Mouse (Mus musculus) neural tube, embryonic 12.5 days (tissue): ENCODE results near the gene Ufsp1. TPM values are rescaled to one million over a fixed set of nuclear protein-coding genes. Genes with fewer than 3 reads are reported as not detected.

Experiments
- ATAC-seq: fragments of 200-750 bp; cut with Nextera tagmentation; 2 replicates; pipeline ENCODE4 v1.8.0; 2017; ENCODE audit warnings: low read depth, mild to moderate bottlenecking, moderate TSS enrichment, moderate library complexity; ENCODE audit not compliant: low FRiP score
- H3K27ac ChIP-seq: fragments of 300-500 bp; sonication (generic); 2 replicates; pipeline ENCODE4 v1.5.1; 2016
- H3K27me3 ChIP-seq: fragments of 300-500 bp; sonication (generic); replicated peaks from 2 replicates; pipeline ENCODE4 v1.6.1; 2016; ENCODE audit warnings: mild to moderate bottlenecking
- H3K36me3 ChIP-seq: fragments of 300-500 bp; sonication (generic); 2 replicates; pipeline ENCODE4 v1.6.1; 2016; ENCODE audit warnings: mild to moderate bottlenecking
- H3K4me1 ChIP-seq: fragments of 300-500 bp; sonication (generic); 2 replicates; pipeline ENCODE4 v1.6.1; 2016
- H3K4me2 ChIP-seq: fragments of 300-500 bp; sonication (generic); replicated peaks from 2 replicates; pipeline ENCODE4 v1.6.1; 2016; ENCODE audit warnings: mild to moderate bottlenecking
- H3K4me3 ChIP-seq: fragments of 300-500 bp; sonication (generic); 2 replicates; pipeline ENCODE4 v1.5.1; 2016
- H3K9ac ChIP-seq: fragments of 300-500 bp; sonication (generic); 2 replicates; pipeline ENCODE4 v1.6.1; 2016; ENCODE audit warnings: mild to moderate bottlenecking
- H3K9me3 ChIP-seq: fragments of 300-500 bp; sonication (generic); 2 replicates; pipeline ENCODE4 v1.6.1; 2016; ENCODE audit warnings: mild to moderate bottlenecking
- WGBS: fragments of 180-500 bp; shearing (Covaris S2); methylation state at CpG from one replicate; pipeline ENCODE4 v1.1.7; 2016; 5-methylcytosine and 5-hydroxymethylcytosine counted together
- polyA plus RNA-seq: library from polyadenylated mRNA; unstranded; fragments of >200 nt; fragmentation: Nextera tagmentation; extraction: Ambion mirVana; gene quantifications from 2 replicates; pipeline ENCODE4 v1.2.1, GENCODE M21; 2016

Ufsp1 gene
- polyA plus RNA-seq, 1 experiment from 2014 or later: 11.4 TPM

- no peak for ATAC-seq
Measured at GRCm38 (mm10) chr5:137301253-137301652, 6.8 kb downstream of the Ufsp1 start.

DNA sequence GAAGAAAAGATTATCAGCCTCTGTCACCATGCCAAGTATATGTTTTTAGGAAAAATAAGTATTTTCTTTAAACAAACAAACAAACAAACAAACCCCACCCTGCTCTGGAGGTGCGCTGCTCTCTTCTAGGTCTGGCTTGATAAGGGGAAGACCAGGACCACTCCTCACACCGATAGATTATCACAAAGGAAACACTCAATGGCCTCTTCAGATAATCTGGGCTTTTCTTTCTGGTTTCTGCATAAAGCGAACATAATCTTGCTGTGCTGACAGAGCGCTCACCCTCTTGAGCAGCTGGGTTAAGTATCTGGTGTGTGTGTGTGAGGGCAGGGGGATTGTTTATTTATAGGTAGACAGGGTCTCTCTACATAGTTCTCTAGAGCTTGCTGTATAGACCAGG, 9.2 kb downstream of the Ufsp1 start:
- no peak for ATAC-seq
- peaks cover 24% of the 10 kb centered on the region for H3K4me1 ChIP-seq
- whole genome bisulfite sequencing: 92% methylated on average over 4 of the region's 4 CpGs
- no peak overlapping the region for H3K27ac ChIP-seq
- H3K27me3 ChIP-seq: no peaks in the 10 kb centered on the region
- H3K9me3 ChIP-seq: no peaks in the 10 kb centered on the region
- peaks cover 53% of the 10 kb centered on the region for H3K36me3 ChIP-seq
- no peak overlapping the region for H3K9ac ChIP-seq
- no peak overlapping the region for H3K4me2 ChIP-seq
- no peak overlapping the region for H3K4me3 ChIP-seq

More at GRCm38 (mm10) chr5:137301253-137301652, 6.8 kb downstream of the Ufsp1 start:
- WGBS: 77% methylated on average over 21 of the region's 21 CpGs
- peaks cover 23% of the 10 kb centered on the region for H3K4me1 ChIP-seq
- H3K27me3 ChIP-seq: no peaks in the 10 kb centered on the region
- H3K4me2 ChIP-seq: no peak overlapping the region
- no peak overlapping the region for H3K27ac ChIP-seq
- H3K36me3 ChIP-seq: peaks cover 76% of the 10 kb centered on the region
- H3K9ac ChIP-seq: no peak overlapping the region
- no peaks in the 10 kb centered on the region for H3K9me3 ChIP-seq
- H3K4me3 ChIP-seq: no peak overlapping the region

DNA sequence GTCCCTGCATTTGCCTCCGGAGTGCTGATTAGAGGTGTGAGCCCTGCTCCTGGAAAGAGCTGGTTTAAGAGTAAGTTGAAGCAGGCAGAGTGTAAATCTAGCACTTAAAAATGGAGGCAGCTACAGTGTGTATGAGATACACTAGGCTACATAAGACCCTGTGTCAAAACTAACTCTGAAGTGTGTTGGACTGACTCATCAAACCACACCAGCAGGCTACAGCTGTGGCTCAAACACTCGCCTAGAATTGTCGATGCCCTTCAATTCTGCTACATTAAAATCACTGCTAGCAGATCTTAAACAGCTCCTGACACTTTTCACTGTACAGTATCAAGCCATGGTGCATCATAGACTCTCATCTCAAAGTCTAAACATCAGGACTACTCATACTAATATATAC, 9.7 kb downstream of the Ufsp1 start:
- Histone ChIP-seq H3K4me1 (peaks cover 24% of the 10 kb centered on the region), H3K36me3 (peaks cover 53% of the 10 kb centered on the region), H3K27me3 (no peaks in the 10 kb centered on the region), H3K4me3 (no peak overlapping the region), H3K9ac (no peak overlapping the region), H3K27ac (no peak overlapping the region), H3K4me2 (peak overlapping the region; percentile 75), H3K9me3 (no peaks in the 10 kb centered on the region)
- WGBS: 80% methylated on average over 3 of the region's 3 CpGs
- no peak for ATAC-seq

- Histone ChIP-seq H3K9ac (peak overlapping the region; percentile 40; the same call in 1 of the 2 replicates), H3K27me3 (no peaks in the 10 kb centered on the region), H3K27ac (no peak overlapping the region), H3K4me1 (peaks cover 24% of the 10 kb centered on the region), H3K9me3 (no peaks in the 10 kb centered on the region), H3K4me3 (peak overlapping the region; percentile 66), H3K4me2 (peak overlapping the region; percentile 75), H3K36me3 (peaks cover 53% of the 10 kb centered on the region)
- WGBS: 19% methylated on average over 4 of the region's 4 CpGs
- no peak for ATAC-seq
Measured at GRCm38 (mm10) chr5:137304816-137305215, 10.4 kb downstream of the Ufsp1 start.

DNA sequence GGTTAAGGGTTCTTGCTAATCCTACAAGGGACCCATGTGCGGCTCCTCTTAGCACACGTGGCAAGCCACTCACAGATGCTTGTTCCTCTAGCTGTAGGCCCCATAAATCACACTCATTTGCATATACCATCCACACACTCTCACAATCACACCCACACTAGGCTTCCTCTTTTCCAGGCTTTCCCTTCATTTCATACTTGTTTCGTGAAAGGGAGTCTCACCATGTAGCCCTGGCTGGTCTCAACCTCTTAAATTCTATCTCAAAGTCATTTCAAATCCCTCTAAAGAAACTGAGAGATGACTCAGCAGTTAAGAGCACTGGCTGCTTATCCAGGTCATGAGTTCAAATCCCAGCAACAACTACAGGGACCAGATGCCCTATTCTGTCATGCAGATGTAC, 11.4 kb downstream of the Ufsp1 start:
- Histone ChIP-seq H3K4me2 (peak overlapping the region; percentile 75), H3K9ac (peak overlapping the region; percentile 81; the same call in 1 of the 2 replicates), H3K27me3 (no peaks in the 10 kb centered on the region), H3K4me3 (peak overlapping the region; percentile 66), H3K4me1 (peaks cover 24% of the 10 kb centered on the region), H3K36me3 (peaks cover 52% of the 10 kb centered on the region), H3K9me3 (no peaks in the 10 kb centered on the region), H3K27ac (no peak overlapping the region)
- ATAC-seq: no peak
- 27% methylated on average over 3 of the region's 3 CpGs for WGBS

DNA sequence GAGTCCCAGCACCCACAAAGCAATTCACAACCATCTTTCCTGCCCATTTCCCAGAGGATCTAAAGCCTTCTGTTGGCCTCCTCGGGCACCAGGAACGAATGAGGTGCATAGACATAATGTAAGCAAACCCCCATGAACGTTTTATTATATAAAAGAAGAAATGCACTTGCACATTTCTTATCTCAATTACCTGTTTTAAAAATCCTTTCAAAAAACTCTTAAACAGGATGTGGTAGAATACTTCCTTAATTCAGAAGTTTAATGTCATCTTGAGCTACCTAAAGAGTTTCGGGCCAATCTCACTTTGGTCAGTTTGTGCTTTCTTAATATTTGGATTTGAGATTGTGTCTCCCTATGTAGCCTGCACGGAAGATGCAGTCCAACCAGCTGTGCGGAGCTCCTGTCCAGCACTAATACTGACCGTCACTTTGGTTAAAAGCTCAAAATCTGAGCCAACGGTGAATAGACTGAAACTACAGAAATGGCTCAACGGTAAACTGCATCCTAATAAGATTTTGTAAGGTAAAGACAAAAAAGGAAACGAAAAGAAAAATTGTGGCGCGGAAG, 12.1 kb downstream of the Ufsp1 start:
- Histone ChIP-seq H3K27ac (peak overlapping the region; percentile 87; the same call in 1 of the 2 replicates), H3K4me1 (peaks cover 24% of the 10 kb centered on the region), H3K4me2 (peak overlapping the region; percentile 75), H3K9me3 (no peaks in the 10 kb centered on the region), H3K9ac (peak overlapping the region; percentile 81), H3K36me3 (peaks cover 46% of the 10 kb centered on the region), H3K27me3 (no peaks in the 10 kb centered on the region), H3K4me3 (peak overlapping the region; percentile 66)
- whole genome bisulfite sequencing: 16% methylated on average over 12 of the region's 12 CpGs
- no peak for ATAC-seq

DNA sequence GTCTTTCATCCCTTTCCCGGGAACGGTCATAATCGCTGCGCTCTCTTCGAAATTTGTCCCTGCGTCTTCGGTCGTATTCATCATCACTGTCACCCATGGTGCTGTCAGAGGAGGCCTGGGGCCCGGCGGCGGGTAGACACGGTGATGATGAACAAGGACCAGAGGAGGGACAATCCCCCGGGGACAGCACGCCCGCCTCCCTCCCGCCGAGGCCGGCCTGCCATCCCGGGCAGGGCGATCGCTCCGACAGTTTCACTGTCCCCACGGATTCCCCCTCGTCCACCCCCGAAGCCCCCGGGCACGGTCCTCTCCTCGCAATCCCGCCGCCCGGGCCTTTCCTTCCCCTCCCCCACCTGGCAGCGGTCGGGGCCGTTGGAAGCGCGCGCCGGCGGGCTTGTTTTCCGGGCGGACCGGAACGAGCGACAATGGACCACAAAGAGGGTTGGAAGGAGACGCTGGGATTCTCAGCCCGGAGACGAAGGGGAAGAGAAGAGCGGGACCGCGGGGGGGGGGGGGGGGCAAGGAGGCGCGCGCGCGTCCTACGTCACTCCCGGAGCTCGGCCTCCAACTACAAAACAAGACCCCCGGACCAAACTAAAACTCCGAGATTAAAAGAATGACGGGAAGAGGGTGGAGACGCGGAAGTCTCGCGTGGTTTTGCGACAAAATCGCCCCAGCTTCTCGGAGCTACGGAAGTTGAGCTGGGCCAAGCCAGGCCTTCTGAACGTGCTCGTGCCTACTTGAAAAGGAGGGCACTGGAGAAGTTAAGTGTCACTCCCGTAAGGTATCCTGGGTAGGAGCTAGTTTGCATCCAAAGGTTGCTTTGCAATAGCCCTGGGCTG, 12.9 kb downstream of the Ufsp1 start, which contains the start of gene Srrt:
Gene Srrt (minus strand): TSS at position 604 of the 842 bp plus-strand sequence.
- Histone ChIP-seq H3K4me3 (peak within 1 kb of the TSS; percentile 66), H3K4me1 (peaks cover 24% of the 10 kb centered on the region), H3K27ac (peak within 1 kb of the TSS; percentile 87), H3K9ac (peak within 1 kb of the TSS; percentile 81), H3K36me3 (peaks cover 41% of the 10 kb centered on the region), H3K4me2 (peak within 1 kb of the TSS; percentile 75), H3K27me3 (no peaks in the 10 kb centered on the region), H3K9me3 (no peaks in the 10 kb centered on the region)
- ATAC-seq: peak; percentile 89
- WGBS: under 1% methylated on average over 62 of the region's 72 CpGs

GRCm38 (mm10) chr5:137308356-137308755, 13.9 kb downstream of the Ufsp1 start:
- Histone ChIP-seq H3K4me2 (peak overlapping the region; percentile 75), H3K27ac (peak overlapping the region; percentile 67; the same call in 1 of the 2 replicates), H3K36me3 (peaks cover 31% of the 10 kb centered on the region), H3K9me3 (no peaks in the 10 kb centered on the region), H3K4me1 (peaks cover 35% of the 10 kb centered on the region), H3K9ac (peak overlapping the region; percentile 81; the same call in 1 of the 2 replicates), H3K4me3 (no peak overlapping the region), H3K27me3 (no peaks in the 10 kb centered on the region)
- ATAC-seq: no peak
- WGBS: 97% methylated on average over 4 of the region's 4 CpGs

GRCm38 (mm10) chr5:137313466-137314192, 19.2 kb downstream of the Ufsp1 start:
- Histone ChIP-seq H3K4me2 (peak overlapping the region; percentile 71), H3K27ac (no peak overlapping the region), H3K9me3 (no peaks in the 10 kb centered on the region), H3K9ac (peak overlapping the region; percentile 69), H3K36me3 (peaks cover 42% of the 10 kb centered on the region), H3K4me1 (peaks cover 33% of the 10 kb centered on the region), H3K4me3 (peak overlapping the region; percentile 45), H3K27me3 (no peaks in the 10 kb centered on the region)
- 2% methylated on average over 22 of the region's 22 CpGs for WGBS
- peak; percentile 36 for ATAC-seq

- Histone ChIP-seq H3K4me1 (peaks cover 33% of the 10 kb centered on the region), H3K9ac (peak within 1 kb of the TSS; percentile 69), H3K4me2 (peak within 1 kb of the TSS; percentile 71), H3K9me3 (no peaks in the 10 kb centered on the region), H3K27ac (peak within 1 kb of the TSS; percentile 42; the same call in 1 of the 2 replicates), H3K36me3 (peaks cover 40% of the 10 kb centered on the region), H3K4me3 (peak within 1 kb of the TSS; percentile 45), H3K27me3 (no peaks in the 10 kb centered on the region)
- 15% methylated on average over 30 of the region's 30 CpGs for WGBS
- peak; percentile 75 for ATAC-seq
Measured at GRCm38 (mm10) chr5:137314193-137315083, 20.0 kb downstream of the Ufsp1 start, which contains the start of gene Trip6. Gene Trip6 (minus strand): TSS chr5:137314404.
